Mouse (Mus musculus): ENCODE measurements around the gene Pan3. TPM values are rescaled to one million over a fixed set of nuclear protein-coding genes. Genes with fewer than 3 reads are reported as not detected.

Pan3 gene
- 36.4 and 52.7 TPM in 2 replicates for polyA plus RNA-seq (2015; fragmentation: Nextera tagmentation; extraction: Ambion mirVana)

GRCm38 (mm10) chr5:147429535-147430305 lies at the start of gene Pan3:
Gene Pan3 (plus strand): TSS chr5:147430161.
- Histone ChIP-seq H3K4me2 (ENCODE audit: low read length) (peak within 1 kb of the TSS; percentile 91), H3K36me3 (ENCODE audit: control insufficient read depth, insufficient read depth, low read length) (no peaks in the 10 kb centered on the region), H3K27ac (ENCODE audit: low read depth, low read length) (peak within 1 kb of the TSS; percentile 99), H3K9ac (ENCODE audit: low read depth, low read length) (peak within 1 kb of the TSS; percentile 85), H3K4me3 (ENCODE audit: low read length) (peak within 1 kb of the TSS; percentile 66), H3K27me3 (replicated peaks; ENCODE audit: control insufficient read depth, insufficient read depth, low read length) (no peaks in the 10 kb centered on the region), H3K9me3 (ENCODE audit: control insufficient read depth, low read length) (no peaks in the 10 kb centered on the region), H3K4me1 (ENCODE audit: control insufficient read depth, insufficient read depth, low read depth, low read length) (peaks cover 25% of the 10 kb centered on the region)
- under 1% methylated on average over 32 of the region's 51 CpGs for WGBS
- ATAC-seq = peak; percentile 89

- Histone ChIP-seq H3K4me3 (ENCODE audit: low read length) (no peak overlapping the region), H3K4me2 (ENCODE audit: low read length) (no peak overlapping the region), H3K9me3 (ENCODE audit: control insufficient read depth, low read length) (no peaks in the 10 kb centered on the region), H3K27ac (ENCODE audit: low read depth, low read length) (no peak overlapping the region), H3K9ac (ENCODE audit: low read depth, low read length) (no peak overlapping the region), H3K4me1 (ENCODE audit: control insufficient read depth, insufficient read depth, low read depth, low read length) (no peaks in the 10 kb centered on the region), H3K36me3 (ENCODE audit: control insufficient read depth, insufficient read depth, low read length) (no peaks in the 10 kb centered on the region), H3K27me3 (replicated peaks; ENCODE audit: control insufficient read depth, insufficient read depth, low read length) (no peaks in the 10 kb centered on the region)
- ATAC-seq = no peak
- WGBS = 92% methylated on average over 10 of the region's 10 CpGs
Measured at GRCm38 (mm10) chr5:147381396-147381795, 48.6 kb upstream of the Pan3 start.

- Histone ChIP-seq H3K4me2 (ENCODE audit: low read length) (no peak overlapping the region), H3K27me3 (replicated peaks; ENCODE audit: control insufficient read depth, insufficient read depth, low read length) (no peaks in the 10 kb centered on the region), H3K9ac (ENCODE audit: low read depth, low read length) (no peak overlapping the region), H3K4me3 (ENCODE audit: low read length) (no peak overlapping the region), H3K27ac (ENCODE audit: low read depth, low read length) (no peak overlapping the region), H3K36me3 (ENCODE audit: control insufficient read depth, insufficient read depth, low read length) (no peaks in the 10 kb centered on the region), H3K9me3 (ENCODE audit: control insufficient read depth, low read length) (no peaks in the 10 kb centered on the region), H3K4me1 (ENCODE audit: control insufficient read depth, insufficient read depth, low read depth, low read length) (no peaks in the 10 kb centered on the region)
- ATAC-seq = no peak
- WGBS = 83% methylated on average over 13 of the region's 13 CpGs
Measured at GRCm38 (mm10) chr5:147386865-147387264, 43.1 kb upstream of the Pan3 start.

- H3K36me3 ChIP-seq (ENCODE audit: control insufficient read depth, insufficient read depth, low read length) = no peaks in the 10 kb centered on the region
- ATAC-seq = no peak
- H3K4me1 ChIP-seq (ENCODE audit: control insufficient read depth, insufficient read depth, low read depth, low read length) = no peaks in the 10 kb centered on the region
- no peak overlapping the region for H3K4me2 ChIP-seq (ENCODE audit: low read length)
- WGBS = 80% methylated on average over 9 of the region's 9 CpGs
- H3K27me3 ChIP-seq (replicated peaks; ENCODE audit: control insufficient read depth, insufficient read depth, low read length) = no peaks in the 10 kb centered on the region
- H3K27ac ChIP-seq (ENCODE audit: low read depth, low read length) = no peak overlapping the region
- no peak overlapping the region for H3K9ac ChIP-seq (ENCODE audit: low read depth, low read length)
- no peaks in the 10 kb centered on the region for H3K9me3 ChIP-seq (ENCODE audit: control insufficient read depth, low read length)
- H3K4me3 ChIP-seq (ENCODE audit: low read length) = no peak overlapping the region
Measured at GRCm38 (mm10) chr5:147388376-147389008, 41.5 kb upstream of the Pan3 start.

GRCm38 (mm10) chr5:147389052-147389451 lies 40.9 kb upstream of the Pan3 start:
- H3K4me1 ChIP-seq (ENCODE audit: control insufficient read depth, insufficient read depth, low read depth, low read length) = no peaks in the 10 kb centered on the region
- no peak overlapping the region for H3K9ac ChIP-seq (ENCODE audit: low read depth, low read length)
- H3K27me3 ChIP-seq (replicated peaks; ENCODE audit: control insufficient read depth, insufficient read depth, low read length) = no peaks in the 10 kb centered on the region
- no peak overlapping the region for H3K27ac ChIP-seq (ENCODE audit: low read depth, low read length)
- H3K36me3 ChIP-seq (ENCODE audit: control insufficient read depth, insufficient read depth, low read length) = no peaks in the 10 kb centered on the region
- WGBS = 89% methylated on average over 5 of the region's 5 CpGs
- H3K9me3 ChIP-seq (ENCODE audit: control insufficient read depth, low read length) = no peaks in the 10 kb centered on the region
- no peak overlapping the region for H3K4me3 ChIP-seq (ENCODE audit: low read length)
- no peak overlapping the region for H3K4me2 ChIP-seq (ENCODE audit: low read length)
- ATAC-seq = no peak

GRCm38 (mm10) chr5:147390772-147391171 lies 39.2 kb upstream of the Pan3 start:
- H3K9me3 ChIP-seq (ENCODE audit: control insufficient read depth, low read length) = no peaks in the 10 kb centered on the region
- ATAC-seq = no peak
- no peak overlapping the region for H3K4me2 ChIP-seq (ENCODE audit: low read length)
- no peaks in the 10 kb centered on the region for H3K36me3 ChIP-seq (ENCODE audit: control insufficient read depth, insufficient read depth, low read length)
- H3K27ac ChIP-seq (ENCODE audit: low read depth, low read length) = no peak overlapping the region
- no peaks in the 10 kb centered on the region for H3K4me1 ChIP-seq (ENCODE audit: control insufficient read depth, insufficient read depth, low read depth, low read length)
- no peak overlapping the region for H3K9ac ChIP-seq (ENCODE audit: low read depth, low read length)
- H3K27me3 ChIP-seq (replicated peaks; ENCODE audit: control insufficient read depth, insufficient read depth, low read length) = no peaks in the 10 kb centered on the region
- no peak overlapping the region for H3K4me3 ChIP-seq (ENCODE audit: low read length)
- WGBS = 50% methylated on average over 2 of the region's 2 CpGs

GRCm38 (mm10) chr5:147392667-147393213 lies 37.2 kb upstream of the Pan3 start:
- H3K36me3 ChIP-seq (ENCODE audit: control insufficient read depth, insufficient read depth, low read length) = no peaks in the 10 kb centered on the region
- H3K4me2 ChIP-seq (ENCODE audit: low read length) = no peak overlapping the region
- 85% methylated on average over 12 of the region's 12 CpGs for WGBS
- no peaks in the 10 kb centered on the region for H3K4me1 ChIP-seq (ENCODE audit: control insufficient read depth, insufficient read depth, low read depth, low read length)
- H3K27ac ChIP-seq (ENCODE audit: low read depth, low read length) = no peak overlapping the region
- H3K4me3 ChIP-seq (ENCODE audit: low read length) = no peak overlapping the region
- H3K27me3 ChIP-seq (replicated peaks; ENCODE audit: control insufficient read depth, insufficient read depth, low read length) = no peaks in the 10 kb centered on the region
- no peaks in the 10 kb centered on the region for H3K9me3 ChIP-seq (ENCODE audit: control insufficient read depth, low read length)
- ATAC-seq = no peak
- no peak overlapping the region for H3K9ac ChIP-seq (ENCODE audit: low read depth, low read length)

- WGBS = 14% methylated on average over 1 of the region's 1 CpGs
- H3K27ac ChIP-seq (ENCODE audit: low read depth, low read length) = no peak overlapping the region
- no peak for ATAC-seq
- H3K9me3 ChIP-seq (ENCODE audit: control insufficient read depth, low read length) = no peaks in the 10 kb centered on the region
- H3K4me1 ChIP-seq (ENCODE audit: control insufficient read depth, insufficient read depth, low read depth, low read length) = no peaks in the 10 kb centered on the region; the same call in 1 of the 2 replicates
- H3K4me3 ChIP-seq (ENCODE audit: low read length) = no peak overlapping the region
- H3K27me3 ChIP-seq (replicated peaks; ENCODE audit: control insufficient read depth, insufficient read depth, low read length) = peaks cover 18% of the 10 kb centered on the region
- no peak overlapping the region for H3K9ac ChIP-seq (ENCODE audit: low read depth, low read length)
- H3K4me2 ChIP-seq (ENCODE audit: low read length) = no peak overlapping the region
- no peaks in the 10 kb centered on the region for H3K36me3 ChIP-seq (ENCODE audit: control insufficient read depth, insufficient read depth, low read length)
Measured at GRCm38 (mm10) chr5:147395050-147395449, 34.9 kb upstream of the Pan3 start.

- Histone ChIP-seq H3K4me1 (ENCODE audit: control insufficient read depth, insufficient read depth, low read depth, low read length) (peaks cover 9% of the 10 kb centered on the region; the same call in 1 of the 2 replicates), H3K4me2 (ENCODE audit: low read length) (peak within 1 kb of the TSS; percentile 97), H3K9ac (ENCODE audit: low read depth, low read length) (peak within 1 kb of the TSS; percentile 74), H3K9me3 (ENCODE audit: control insufficient read depth, low read length) (no peaks in the 10 kb centered on the region), H3K27me3 (replicated peaks; ENCODE audit: control insufficient read depth, insufficient read depth, low read length) (peaks cover 25% of the 10 kb centered on the region), H3K36me3 (ENCODE audit: control insufficient read depth, insufficient read depth, low read length) (no peaks in the 10 kb centered on the region), H3K4me3 (ENCODE audit: low read length) (peak within 1 kb of the TSS; percentile 59), H3K27ac (ENCODE audit: low read depth, low read length) (no peak within 1 kb of the TSS)
- ATAC-seq = peak; percentile 87
- WGBS = under 1% methylated on average over 49 of the region's 56 CpGs
Measured at GRCm38 (mm10) chr5:147399843-147400504, 30.0 kb upstream of the Pan3 start, which contains the start of gene Flt3. Gene Flt3 (minus strand): TSS chr5:147400489.
